Comparison of ENCODE assay signal across 15 mouse cellular contexts in the genomic region with DNA sequence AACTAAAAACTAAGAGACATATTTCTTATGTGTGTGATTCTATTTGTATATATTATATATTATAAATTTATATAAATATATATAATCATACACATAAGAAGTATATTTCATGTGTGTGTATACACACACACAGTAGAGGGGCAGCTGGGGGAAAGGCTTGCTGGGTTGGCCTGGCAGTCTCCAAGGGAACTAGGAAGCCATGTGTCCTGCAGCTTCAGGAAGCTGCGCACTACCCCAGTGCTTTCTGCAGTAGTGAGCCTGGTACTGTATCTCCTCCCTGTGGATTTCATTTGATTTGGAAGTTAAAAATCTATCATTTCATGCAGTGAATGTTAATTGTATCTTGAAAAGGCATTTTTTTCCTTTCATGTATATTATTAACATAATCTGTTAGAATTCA.
"Had no signal": no experiment of that assay in that cellular context is flagged by ENCODE, and none has a peak within 500 bp of the region (broad histone marks: within the 10 kb centered on the region; RNA-seq: fewer than 3 reads in every experiment).

No protein-coding gene starts in this region.

- H3K4me2 ChIP-seq: neural tube, embryonic 15.5 days; stomach, embryonic 15.5 days had no signal

- DNase-seq: retina, postnatal 1 day; right cerebral cortex, adult 18-20 months; right cerebral cortex, postnatal 14 days; right cerebral cortex, postnatal 25 days; right cerebral cortex, postnatal 4 days; spleen, adult 18-20 months; thymus, adult 18-20 months; thymus, adult 2 months; thymus, postnatal 14 days; thymus, postnatal 25 days; thymus, postnatal 36 days; thymus, postnatal 4 days had no signal

- H3K9me3 ChIP-seq: neural tube, embryonic 15.5 days; stomach, embryonic 15.5 days had no signal

- H3K27ac ChIP-seq: neural tube, embryonic 15.5 days; stomach, embryonic 15.5 days; stomach, postnatal 0 days had no signal

- H3K4me1 ChIP-seq: neural tube, embryonic 15.5 days; stomach, embryonic 15.5 days had no signal

- H3K9ac ChIP-seq: neural tube, embryonic 15.5 days; stomach, embryonic 15.5 days had no signal

- H3K27me3 ChIP-seq: neural tube, embryonic 15.5 days; stomach, embryonic 15.5 days had no signal

- H3K4me3 ChIP-seq: neural tube, embryonic 15.5 days; stomach, embryonic 15.5 days had no signal
